Mouse (Mus musculus) ES-E14 (cell line): ENCODE measurements at regions not wholly inside any gene's neighbourhood (a gene's known extent, or its start where the extent isn't known, plus 50 kb on each side); places are given as distances from the start of the nearest gene placed in this dataset.

ENCODE experiments used
- DNase-seq: peaks from one replicate; pipeline ENCODE4 v3.0.0-alpha.2; 2013; ENCODE audit warnings: low read depth, low spot score
- H3K27ac ChIP-seq: 2 replicates; pipeline ENCODE4 v1.5.1; 2012; ENCODE audit warnings: low read depth, mild to moderate bottlenecking, low read length, moderate library complexity, mixed read lengths; ENCODE audit not compliant: poor library complexity, insufficient read depth, severe bottlenecking
- H3K36me3 ChIP-seq: 2 replicates; pipeline ENCODE4 v1.6.1; 2012; ENCODE audit warnings: mild to moderate bottlenecking, low read length, moderate library complexity, mixed read lengths; ENCODE audit not compliant: control insufficient read depth, poor library complexity, insufficient read depth, severe bottlenecking
- H3K4me1 ChIP-seq, 2 experiments: fragments of 150-350 bp in 1 of 2; sonication (generic) in 1 of 2; 2 replicates each; pipeline ENCODE4 v1.6.1; 2012; ENCODE audit warnings: low read length in 2 of 2, mild to moderate bottlenecking in 1 of 2, mixed read lengths in 1 of 2; ENCODE audit not compliant: control insufficient read depth in 2 of 2, insufficient read depth in 2 of 2, poor library complexity in 1 of 2
- H3K4me3 ChIP-seq, 2 experiments: fragments of 150-350 bp in 1 of 2; sonication (generic) in 1 of 2; 2 replicates each; pipeline ENCODE4 v1.5.1; 2012; ENCODE audit warnings: low read length in 2 of 2, low read depth in 1 of 2, mild to moderate bottlenecking in 1 of 2, mixed read lengths in 1 of 2; ENCODE audit not compliant: insufficient read depth in 1 of 2, poor library complexity in 1 of 2, severe bottlenecking in 1 of 2
- H3K9ac ChIP-seq: 2 replicates; pipeline ENCODE4 v1.6.1; 2012; ENCODE audit warnings: low read depth, mild to moderate bottlenecking, low read length, mixed read lengths; ENCODE audit not compliant: poor library complexity, insufficient read depth, severe bottlenecking
- H3K9me3 ChIP-seq: fragments of 150-350 bp; sonication (generic); 2 replicates; pipeline ENCODE4 v1.6.1; 2012; ENCODE audit warnings: low read depth, mild to moderate bottlenecking, low read length; ENCODE audit not compliant: control insufficient read depth, insufficient read depth
- CHD2 ChIP-seq: IDR thresholded peaks from 2 replicates; pipeline ENCODE4 v1.6.1; 2014; ENCODE audit warnings: mild to moderate bottlenecking, low read depth, low read length, inconsistent platforms
- HCFC1 ChIP-seq: IDR thresholded peaks from 2 replicates; pipeline ENCODE4 v1.6.1; 2012; ENCODE audit warnings: low read length, inconsistent platforms, borderline replicate concordance; ENCODE audit not compliant: insufficient read depth
- MAFK ChIP-seq: IDR thresholded peaks from 2 replicates; pipeline ENCODE4 v1.6.1; 2014; ENCODE audit warnings: mild to moderate bottlenecking, low read depth, low read length, inconsistent platforms; ENCODE audit not compliant: insufficient read depth
- ZC3H11A ChIP-seq: IDR thresholded peaks from 2 replicates; pipeline ENCODE4 v1.6.1; 2012; ENCODE audit warnings: low read depth, mild to moderate bottlenecking, inconsistent platforms, low read length, borderline replicate concordance
- ZNF384 ChIP-seq: IDR thresholded peaks from 2 replicates; pipeline ENCODE4 v1.6.1; 2012; ENCODE audit warnings: low read depth, low read length, inconsistent platforms
- in situ Hi-C, 2 experiments: fragments of 600-800 bp; cut with MboI; formaldehyde crosslinking; loops; one replicate each; pipeline ENCODE4 v1.15.1; 2025; ENCODE audit warnings: low sequenced_read_pairs in 2 of 2, inconsistent platforms in 1 of 2; ENCODE audit not compliant: unreplicated experiment in 2 of 2

- in situ Hi-C loops, result no loop called here
- H3K9ac ChIP-seq, result no peak overlapping the region
- no peak for TF ChIP-seq ZNF384
- TF ChIP-seq ZC3H11A, result no peak
- TF ChIP-seq CHD2, result no peak
- no peak for TF ChIP-seq HCFC1
- TF ChIP-seq MAFK, result no peak
Measured at GRCm38 (mm10) chr3:103436902-103437603, 138.0 kb upstream of the Syt6 start.

DNA sequence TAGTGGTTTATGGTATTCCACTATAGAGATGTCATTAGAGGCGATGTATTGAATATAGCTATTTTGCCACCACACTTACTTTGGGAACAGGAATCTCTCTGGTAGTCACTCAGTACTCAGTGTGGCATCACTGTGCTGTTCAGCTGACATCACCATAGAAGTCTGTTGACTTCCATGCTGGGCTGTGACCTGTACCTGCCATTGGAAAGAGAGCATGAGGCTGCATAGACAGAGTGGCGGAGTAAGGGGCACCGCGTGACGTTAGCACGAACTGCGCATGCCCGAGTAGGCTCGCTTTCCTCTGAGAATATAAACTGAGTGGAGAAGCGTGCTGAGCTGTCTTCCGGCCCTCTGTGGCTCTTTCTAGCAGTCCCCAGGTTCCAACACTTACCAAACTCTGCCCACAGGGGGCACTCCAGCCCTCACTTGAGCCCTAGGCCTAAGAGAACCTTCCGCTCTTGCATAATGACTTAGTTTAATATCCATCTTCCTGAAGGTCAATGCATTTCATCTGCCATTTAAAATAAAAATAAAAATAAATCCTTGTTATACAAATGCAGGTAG is 136.2 kb upstream of the Syt6 start:
- H3K36me3 ChIP-seq, result no peaks in the 10 kb centered on the region
- DNase-seq, result peak; percentile 63
- H3K4me1 ChIP-seq, result no peaks in the 10 kb centered on the region
- no peak overlapping the region for H3K9ac ChIP-seq
- no peak overlapping the region for H3K27ac ChIP-seq
- H3K4me3 ChIP-seq, result no peak overlapping the region; a peak in 1 of 4 replicates
- H3K9me3 ChIP-seq, result no peaks in the 10 kb centered on the region
- no peak for TF ChIP-seq ZNF384
- no peak for TF ChIP-seq HCFC1
- no peak for TF ChIP-seq ZC3H11A
- no peak for TF ChIP-seq MAFK
- no peak for TF ChIP-seq CHD2
- in situ Hi-C loops, result no loop called here

More at GRCm38 (mm10) chr3:103436902-103437603, 138.0 kb upstream of the Syt6 start:
- Histone ChIP-seq H3K36me3 (no peaks in the 10 kb centered on the region), H3K27ac (no peak overlapping the region), H3K4me3 (no peak overlapping the region), H3K9me3 (no peaks in the 10 kb centered on the region), H3K4me1 (no peaks in the 10 kb centered on the region)
- no peak for DNase-seq

DNA sequence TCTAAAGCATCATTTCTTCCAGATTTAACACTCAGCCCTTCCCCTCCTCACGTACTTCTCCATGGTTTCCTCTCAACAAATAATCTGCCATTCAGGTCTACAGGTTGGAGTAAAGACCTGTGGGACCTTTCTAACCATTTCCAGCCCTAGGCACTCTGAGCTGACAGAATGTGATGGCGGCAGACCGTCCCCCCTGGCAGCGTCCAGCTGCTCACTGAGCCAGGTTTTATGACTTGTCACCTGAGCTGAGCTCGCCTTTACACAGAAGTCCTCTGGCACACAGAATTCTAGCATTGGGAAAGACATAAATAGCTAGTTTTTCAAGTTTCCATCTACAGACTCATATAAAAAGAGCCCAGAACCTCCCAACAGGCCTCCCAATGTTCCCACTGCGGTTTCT is 131.8 kb upstream of the Syt6 start:
- in situ Hi-C loops, result no loop called here
- Histone ChIP-seq H3K9me3 (no peaks in the 10 kb centered on the region), H3K4me3 (no peak overlapping the region), H3K4me1 (no peaks in the 10 kb centered on the region), H3K27ac (no peak overlapping the region), H3K36me3 (no peaks in the 10 kb centered on the region), H3K9ac (no peak overlapping the region)
- DNase-seq, result no peak
- no peak for TF ChIP-seq HCFC1
- no peak for TF ChIP-seq MAFK
- no peak for TF ChIP-seq ZC3H11A
- TF ChIP-seq CHD2, result no peak
- TF ChIP-seq ZNF384, result no peak

- Histone ChIP-seq H3K9ac (no peak overlapping the region), H3K4me3 (no peak overlapping the region), H3K9me3 (no peaks in the 10 kb centered on the region), H3K36me3 (no peaks in the 10 kb centered on the region), H3K4me1 (no peaks in the 10 kb centered on the region), H3K27ac (no peak overlapping the region)
- in situ Hi-C loops, result no loop called here
- TF ChIP-seq CHD2 (no peak), HCFC1 (no peak), ZC3H11A (no peak), ZNF384 (no peak), MAFK (no peak)
- no peak for DNase-seq
Measured at GRCm38 (mm10) chr3:103445852-103446251, 129.2 kb upstream of the Syt6 start.

GRCm38 (mm10) chr3:103449851-103450250 is 125.2 kb upstream of the Syt6 start:
- no peak for DNase-seq
- Histone ChIP-seq H3K36me3 (no peaks in the 10 kb centered on the region), H3K9me3 (no peaks in the 10 kb centered on the region), H3K4me3 (no peak overlapping the region), H3K4me1 (no peaks in the 10 kb centered on the region), H3K27ac (no peak overlapping the region), H3K9ac (no peak overlapping the region)
- TF ChIP-seq ZC3H11A (no peak), MAFK (no peak), ZNF384 (no peak), HCFC1 (no peak), CHD2 (no peak)
- in situ Hi-C loops, result no loop called here
